Mouse (Mus musculus): ENCODE measurements around the gene Olfr316.

GRCm38 (mm10) chr11:58788346-58788745 lies 35.8 kb downstream of the Olfr316 start:
- TF ChIP-seq CTCF (IDR thresholded peaks at IDR 0.05; ENCODE audit: borderline replicate concordance, control insufficient read depth, extremely low read depth, insufficient read depth, low read length, poor library complexity) (no peak), POLR2A (IDR thresholded peaks at IDR 0.05; ENCODE audit: control insufficient read depth, extremely low read depth, insufficient read depth, low read length, poor library complexity) (no peak)

All from thymus, adult 2 months (tissue).